Mouse (Mus musculus): ENCODE measurements around the gene Lrtm2. TPM values are rescaled to one million over a fixed set of nuclear protein-coding genes. Genes with fewer than 3 reads are reported as not detected.
"Not testable (repeated sequence)": the region's sequence is repeated elsewhere in the genome, so short reads cannot be mapped to it uniquely, and the experiment has no call there.

Lrtm2 gene
- 0.48 and 0.69 TPM in 2 replicates for polyA plus RNA-seq (2014; fragmentation: Nextera tagmentation; extraction: Ambion mirVana)

GRCm38 (mm10) chr6:119330506-119330905, at the start of gene Lrtm2:
Gene Lrtm2 (minus strand): TSS chr6:119330766.
- Histone ChIP-seq H3K27me3 (replicated peaks; ENCODE audit: control insufficient read depth, insufficient read depth, low read length) (peaks cover 43% of the 10 kb centered on the region), H3K4me2 (ENCODE audit: low read length) (peak within 1 kb of the TSS; percentile 57), H3K4me1 (replicated peaks; ENCODE audit: control insufficient read depth, insufficient read depth, low read length) (no peaks in the 10 kb centered on the region; the same call in 1 of the 2 replicates), H3K27ac (ENCODE audit: low read depth) (no peak within 1 kb of the TSS), H3K4me3 (ENCODE audit: low read depth, low read length) (peak within 1 kb of the TSS; percentile 27), H3K9ac (ENCODE audit: low read length) (no peak within 1 kb of the TSS), H3K9me3 (ENCODE audit: control insufficient read depth, low read length) (no peaks in the 10 kb centered on the region), H3K36me3 (ENCODE audit: control insufficient read depth, insufficient read depth, low read length) (no peaks in the 10 kb centered on the region)
- DNase-seq (ENCODE audit: low spot score) (peak; percentile 62), ATAC-seq (replicated peaks; ENCODE audit: low FRiP score, low TSS enrichment, low read depth) (no peak)
- 1% methylated on average over 28 of the region's 31 CpGs for WGBS

DNA sequence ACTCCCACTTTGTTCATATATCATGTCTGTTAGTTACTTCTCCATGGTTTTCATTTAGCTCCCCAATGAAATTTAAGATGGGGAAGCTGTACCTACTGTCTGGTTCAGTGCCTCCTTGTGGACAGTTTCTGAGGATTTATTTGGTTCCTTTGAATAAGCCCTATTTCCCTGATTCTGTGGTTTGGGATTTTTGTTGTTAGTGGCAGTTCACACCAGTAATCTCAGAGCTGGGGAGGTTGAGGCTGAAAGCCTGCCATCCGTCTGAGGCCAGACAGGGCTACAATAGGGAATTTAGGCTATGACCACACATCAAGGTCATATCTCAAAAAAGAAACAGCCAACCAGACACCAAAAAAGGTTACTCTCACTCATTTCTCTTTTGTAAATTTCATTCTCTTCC, 48.1 kb upstream of the Lrtm2 start:
- ATAC-seq (replicated peaks; ENCODE audit: low FRiP score, low TSS enrichment, low read depth) (no peak), DNase-seq (ENCODE audit: low spot score) (no peak)
- 84% methylated on average over 1 of the region's 1 CpGs for WGBS
- H3K9ac ChIP-seq (ENCODE audit: low read length), result no peak overlapping the region
- H3K27ac ChIP-seq (ENCODE audit: low read depth), result no peak overlapping the region
- H3K4me3 ChIP-seq (ENCODE audit: low read depth, low read length), result no peak overlapping the region
- H3K9me3 ChIP-seq (ENCODE audit: control insufficient read depth, low read length), result no peaks in the 10 kb centered on the region
- no peaks in the 10 kb centered on the region for H3K36me3 ChIP-seq (ENCODE audit: control insufficient read depth, insufficient read depth, low read length)
- H3K4me1 ChIP-seq (replicated peaks; ENCODE audit: control insufficient read depth, insufficient read depth, low read length), result 0 out of 2 replicates have a peak, but pooled peaks cover 2% of the 10 kb centered on the region
- H3K27me3 ChIP-seq (replicated peaks; ENCODE audit: control insufficient read depth, insufficient read depth, low read length), result no peaks in the 10 kb centered on the region
- H3K4me2 ChIP-seq (ENCODE audit: low read length), result no peak overlapping the region

- H3K36me3 ChIP-seq (ENCODE audit: control insufficient read depth, insufficient read depth, low read length), result no peaks in the 10 kb centered on the region
- 48% methylated on average over 2 of the region's 2 CpGs for WGBS
- ATAC-seq (replicated peaks; ENCODE audit: low FRiP score, low TSS enrichment, low read depth) (no peak), DNase-seq (ENCODE audit: low spot score) (no peak)
- no peaks in the 10 kb centered on the region for H3K9me3 ChIP-seq (ENCODE audit: control insufficient read depth, low read length)
- no peaks in the 10 kb centered on the region for H3K27me3 ChIP-seq (replicated peaks; ENCODE audit: control insufficient read depth, insufficient read depth, low read length)
- H3K9ac ChIP-seq (ENCODE audit: low read length), result no peak overlapping the region
- H3K4me1 ChIP-seq (replicated peaks; ENCODE audit: control insufficient read depth, insufficient read depth, low read length), result 0 out of 2 replicates have a peak, but pooled peaks cover 2% of the 10 kb centered on the region
- H3K4me2 ChIP-seq (ENCODE audit: low read length), result no peak overlapping the region
- H3K4me3 ChIP-seq (ENCODE audit: low read depth, low read length), result no peak overlapping the region
- no peak overlapping the region for H3K27ac ChIP-seq (ENCODE audit: low read depth)
Observed at GRCm38 (mm10) chr6:119377613-119378012, 47.0 kb upstream of the Lrtm2 start.

- 0 out of 2 replicates have a peak, but pooled peaks cover 2% of the 10 kb centered on the region for H3K4me1 ChIP-seq (replicated peaks; ENCODE audit: control insufficient read depth, insufficient read depth, low read length)
- no peaks in the 10 kb centered on the region for H3K27me3 ChIP-seq (replicated peaks; ENCODE audit: control insufficient read depth, insufficient read depth, low read length)
- no peak for ATAC-seq (replicated peaks; ENCODE audit: low FRiP score, low TSS enrichment, low read depth)
- no peak overlapping the region for H3K4me3 ChIP-seq (ENCODE audit: low read depth, low read length)
- 78% methylated on average over 5 of the region's 5 CpGs for WGBS
- H3K27ac ChIP-seq (ENCODE audit: low read depth), result no peak overlapping the region
- no peaks in the 10 kb centered on the region for H3K9me3 ChIP-seq (ENCODE audit: control insufficient read depth, low read length)
- no peak overlapping the region for H3K4me2 ChIP-seq (ENCODE audit: low read length)
- no peaks in the 10 kb centered on the region for H3K36me3 ChIP-seq (ENCODE audit: control insufficient read depth, insufficient read depth, low read length)
- no peak for DNase-seq (ENCODE audit: low spot score)
- H3K9ac ChIP-seq (ENCODE audit: low read length), result no peak overlapping the region
Observed at GRCm38 (mm10) chr6:119375035-119375434, 44.5 kb upstream of the Lrtm2 start.

DNA sequence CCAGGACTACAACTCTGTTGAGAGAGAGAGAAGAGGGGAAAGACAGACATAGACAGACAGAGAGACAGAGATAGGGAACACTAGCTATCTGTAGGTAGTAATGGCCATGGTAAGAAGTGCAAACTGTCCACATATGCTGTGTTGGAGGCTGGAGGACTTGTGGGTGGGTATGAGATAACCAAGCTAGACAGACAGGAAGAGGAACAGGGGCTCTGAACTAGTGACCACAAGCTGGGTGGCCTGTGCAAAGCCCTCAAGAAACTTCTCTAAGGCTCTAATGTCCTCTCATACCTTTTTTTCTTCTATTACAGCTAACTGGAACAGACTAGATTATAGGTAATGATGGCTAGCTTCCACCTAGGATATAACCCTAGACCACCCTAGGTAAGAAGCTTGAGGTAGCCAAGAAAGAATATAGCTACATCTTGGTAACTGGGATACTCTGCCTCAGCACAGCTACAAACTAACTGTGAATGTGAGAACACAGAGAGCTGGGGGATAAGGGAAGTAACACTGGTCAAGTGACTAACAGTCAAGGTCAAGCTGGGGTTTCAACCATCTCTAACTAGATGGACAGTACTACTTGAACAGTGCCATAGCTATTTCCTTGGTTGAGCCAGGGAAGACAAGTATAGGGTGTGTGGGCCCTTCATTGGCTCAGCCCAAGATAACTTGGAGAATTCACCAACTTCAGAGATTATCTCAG, 42.6 kb upstream of the Lrtm2 start:
- Histone ChIP-seq H3K9me3 (ENCODE audit: control insufficient read depth, low read length) (no peaks in the 10 kb centered on the region), H3K36me3 (ENCODE audit: control insufficient read depth, insufficient read depth, low read length) (peaks cover 16% of the 10 kb centered on the region; the same call in 1 of the 2 replicates), H3K4me2 (ENCODE audit: low read length) (no peak overlapping the region), H3K9ac (ENCODE audit: low read length) (no peak overlapping the region), H3K4me1 (replicated peaks; ENCODE audit: control insufficient read depth, insufficient read depth, low read length) (0 out of 2 replicates have a peak, but pooled peaks cover 2% of the 10 kb centered on the region), H3K27me3 (replicated peaks; ENCODE audit: control insufficient read depth, insufficient read depth, low read length) (no peaks in the 10 kb centered on the region), H3K27ac (ENCODE audit: low read depth) (no peak overlapping the region), H3K4me3 (ENCODE audit: low read depth, low read length) (no peak overlapping the region)
- ATAC-seq (replicated peaks; ENCODE audit: low FRiP score, low TSS enrichment, low read depth), result no peak
- DNase-seq (ENCODE audit: low spot score), result no peak

DNA sequence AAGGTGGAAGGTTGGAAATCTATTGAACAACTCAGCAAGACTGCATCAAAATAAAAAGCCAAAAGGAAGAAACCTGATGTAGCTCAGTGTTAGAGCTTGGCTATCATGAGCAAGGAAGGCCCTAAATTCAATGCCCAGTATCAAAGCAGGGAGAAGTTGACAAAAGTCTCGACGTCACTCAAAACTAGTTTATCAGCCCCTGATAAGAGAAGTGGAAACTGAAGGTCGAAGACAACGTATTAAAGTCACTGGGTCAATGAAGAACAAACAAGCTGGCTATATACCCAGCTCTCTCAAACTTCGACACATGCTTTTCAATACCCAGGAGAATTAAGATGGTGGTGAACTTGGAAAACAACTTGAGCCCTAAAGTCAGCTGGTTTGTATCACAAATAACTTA, 41.7 kb upstream of the Lrtm2 start:
- Histone ChIP-seq H3K36me3 (ENCODE audit: control insufficient read depth, insufficient read depth, low read length) (peaks cover 22% of the 10 kb centered on the region), H3K9me3 (ENCODE audit: control insufficient read depth, low read length) (no peaks in the 10 kb centered on the region), H3K9ac (ENCODE audit: low read length) (no peak overlapping the region), H3K27me3 (replicated peaks; ENCODE audit: control insufficient read depth, insufficient read depth, low read length) (no peaks in the 10 kb centered on the region), H3K4me3 (ENCODE audit: low read depth, low read length) (no peak overlapping the region), H3K27ac (ENCODE audit: low read depth) (no peak overlapping the region), H3K4me1 (replicated peaks; ENCODE audit: control insufficient read depth, insufficient read depth, low read length) (0 out of 2 replicates have a peak, but pooled peaks cover 2% of the 10 kb centered on the region), H3K4me2 (ENCODE audit: low read length) (no peak overlapping the region)
- DNase-seq (ENCODE audit: low spot score) (no peak), ATAC-seq (replicated peaks; ENCODE audit: low FRiP score, low TSS enrichment, low read depth) (no peak)
- 72% methylated on average over 5 of the region's 5 CpGs for WGBS

DNA sequence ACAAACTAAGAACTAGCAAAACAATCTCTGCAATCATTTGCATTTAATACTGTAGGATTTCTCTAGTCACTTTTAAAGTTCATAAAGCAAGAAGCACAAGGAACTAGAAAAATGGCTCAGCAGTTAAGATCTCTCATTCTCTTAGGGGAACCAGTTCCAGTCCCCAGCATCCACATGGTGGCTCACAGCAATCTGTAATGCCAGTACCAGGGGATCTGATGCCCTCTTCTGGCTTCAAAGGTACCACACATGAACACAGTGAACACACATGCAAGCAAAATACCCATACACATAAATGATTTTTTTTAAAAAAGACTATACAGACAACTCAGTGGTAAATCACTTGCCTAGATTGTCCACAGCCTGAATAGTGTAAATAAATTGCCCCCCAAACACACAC, 41.1 kb upstream of the Lrtm2 start:
- Histone ChIP-seq H3K4me2 (ENCODE audit: low read length) (no peak overlapping the region), H3K4me1 (replicated peaks; ENCODE audit: control insufficient read depth, insufficient read depth, low read length) (0 out of 2 replicates have a peak, but pooled peaks cover 2% of the 10 kb centered on the region), H3K27ac (ENCODE audit: low read depth) (no peak overlapping the region), H3K9me3 (ENCODE audit: control insufficient read depth, low read length) (no peaks in the 10 kb centered on the region), H3K4me3 (ENCODE audit: low read depth, low read length) (no peak overlapping the region), H3K9ac (ENCODE audit: low read length) (no peak overlapping the region), H3K27me3 (replicated peaks; ENCODE audit: control insufficient read depth, insufficient read depth, low read length) (no peaks in the 10 kb centered on the region), H3K36me3 (ENCODE audit: control insufficient read depth, insufficient read depth, low read length) (peaks cover 23% of the 10 kb centered on the region)
- ATAC-seq (replicated peaks; ENCODE audit: low FRiP score, low TSS enrichment, low read depth) (no peak), DNase-seq (ENCODE audit: low spot score) (no peak)

GRCm38 (mm10) chr6:119367382-119367781, 36.8 kb upstream of the Lrtm2 start:
- ATAC-seq (replicated peaks; ENCODE audit: low FRiP score, low TSS enrichment, low read depth), result no peak
- peaks cover 53% of the 10 kb centered on the region for H3K36me3 ChIP-seq (ENCODE audit: control insufficient read depth, insufficient read depth, low read length)
- no peak overlapping the region for H3K4me3 ChIP-seq (ENCODE audit: low read depth, low read length)

GRCm38 (mm10) chr6:119366800-119367199, 36.2 kb upstream of the Lrtm2 start:
- not testable (repeated sequence) for H3K9ac ChIP-seq (ENCODE audit: low read length); DNase-seq (ENCODE audit: low spot score); H3K4me2 ChIP-seq (ENCODE audit: low read length); ATAC-seq (replicated peaks; ENCODE audit: low FRiP score, low TSS enrichment, low read depth); H3K4me1 ChIP-seq (replicated peaks; ENCODE audit: control insufficient read depth, insufficient read depth, low read length); H3K9me3 ChIP-seq (ENCODE audit: control insufficient read depth, low read length); H3K27me3 ChIP-seq (replicated peaks; ENCODE audit: control insufficient read depth, insufficient read depth, low read length); H3K4me3 ChIP-seq (ENCODE audit: low read depth, low read length); H3K27ac ChIP-seq (ENCODE audit: low read depth)
- WGBS, result 72% methylated on average over 3 of the region's 4 CpGs
- peaks cover 55% of the 10 kb centered on the region for H3K36me3 ChIP-seq (ENCODE audit: control insufficient read depth, insufficient read depth, low read length)

More at GRCm38 (mm10) chr6:119367382-119367781, 36.8 kb upstream of the Lrtm2 start:
- H3K9ac ChIP-seq (ENCODE audit: low read length), result no peak overlapping the region
- 91% methylated on average over 2 of the region's 2 CpGs for WGBS
- no peaks in the 10 kb centered on the region for H3K9me3 ChIP-seq (ENCODE audit: control insufficient read depth, low read length)
- no peak overlapping the region for H3K27ac ChIP-seq (ENCODE audit: low read depth)
- no peaks in the 10 kb centered on the region for H3K4me1 ChIP-seq (replicated peaks; ENCODE audit: control insufficient read depth, insufficient read depth, low read length)
- no peak for DNase-seq (ENCODE audit: low spot score)
- H3K4me2 ChIP-seq (ENCODE audit: low read length), result no peak overlapping the region
- H3K27me3 ChIP-seq (replicated peaks; ENCODE audit: control insufficient read depth, insufficient read depth, low read length), result no peaks in the 10 kb centered on the region
